Mouse (Mus musculus) right cerebral cortex, adult 18-20 months (tissue): ENCODE measurements around the gene Sdk1.

Source experiments
- DNase-seq: peaks from one replicate; pipeline ENCODE4 v3.0.0; 2022; ENCODE audit warnings: mixed read lengths

Sdk1 gene

GRCm38 (mm10) chr5:142022877-142023580 is 781.7 kb downstream of the Sdk1 start:
- DNase-seq = no peak

- DNase-seq = no peak
These were observed 783.2 kb downstream of the Sdk1 start for GRCm38 (mm10) chr5:142024448-142024847.

GRCm38 (mm10) chr5:142036536-142036935 is 795.2 kb downstream of the Sdk1 start:
- DNase-seq = peak; percentile 4

GRCm38 (mm10) chr5:142039236-142039635 is 797.9 kb downstream of the Sdk1 start:
- no peak for DNase-seq

- DNase-seq = no peak
These were observed 798.7 kb downstream of the Sdk1 start for GRCm38 (mm10) chr5:142039891-142040530.

- no peak for DNase-seq
These were observed 800.0 kb downstream of the Sdk1 start for GRCm38 (mm10) chr5:142041226-142041802.

GRCm38 (mm10) chr5:142061781-142062180 is 820.5 kb downstream of the Sdk1 start:
- no peak for DNase-seq

- DNase-seq = no peak
These were observed 830.0 kb downstream of the Sdk1 start for GRCm38 (mm10) chr5:142071322-142071721.

- no peak for DNase-seq
These were observed 832.6 kb downstream of the Sdk1 start for GRCm38 (mm10) chr5:142073901-142074300.

- peak; percentile 24 for DNase-seq
These were observed 833.5 kb downstream of the Sdk1 start for GRCm38 (mm10) chr5:142074561-142075500.

GRCm38 (mm10) chr5:142080661-142081060 is 839.4 kb downstream of the Sdk1 start:
- no peak for DNase-seq

GRCm38 (mm10) chr5:142081076-142081475 is 839.8 kb downstream of the Sdk1 start:
- no peak for DNase-seq

GRCm38 (mm10) chr5:142096377-142096841 is 855.1 kb downstream of the Sdk1 start:
- DNase-seq = no peak

- DNase-seq = no peak
These were observed 858.9 kb downstream of the Sdk1 start for GRCm38 (mm10) chr5:142100176-142100575.

- no peak for DNase-seq
These were observed 866.1 kb downstream of the Sdk1 start for GRCm38 (mm10) chr5:142107434-142107833.

- no peak for DNase-seq
These were observed 870.7 kb downstream of the Sdk1 start for GRCm38 (mm10) chr5:142111989-142112388.

- no peak for DNase-seq
These were observed 872.2 kb downstream of the Sdk1 start for GRCm38 (mm10) chr5:142113210-142114175.

GRCm38 (mm10) chr5:142127779-142128178 is 886.5 kb downstream of the Sdk1 start:
- no peak for DNase-seq

- no peak for DNase-seq
These were observed 886.9 kb downstream of the Sdk1 start for GRCm38 (mm10) chr5:142128181-142128611.

- DNase-seq = no peak
These were observed 888.7 kb downstream of the Sdk1 start for GRCm38 (mm10) chr5:142130004-142130403.

- peak; percentile 34 for DNase-seq
These were observed 898.7 kb downstream of the Sdk1 start for GRCm38 (mm10) chr5:142139978-142140377.

GRCm38 (mm10) chr5:142149594-142149993 is 908.3 kb downstream of the Sdk1 start:
- peak; percentile 9 for DNase-seq
